Comparison of ENCODE assay signal across 11 mouse cellular contexts in genomic region chr6:97396351-97396956, GRCm38 (mm10).
A peak's percentile ranks its signal among the peaks of the same experiment; 100 is the strongest.
DNase-seq lines count a peak whose midpoint lies in the region; ATAC-seq and TF ChIP-seq lines count a peak whose summit lies in the region.
"Had no signal": no experiment of that assay in that cellular context is flagged by ENCODE, and none has a peak within 500 bp of the region (broad histone marks: within the 10 kb centered on the region; RNA-seq: fewer than 3 reads in every experiment).

No protein-coding gene starts in this region.

- H3K4me1 ChIP-seq in intestine, embryonic 16.5 days (ENCODE audit: control insufficient read depth, insufficient read depth, low read length), result peaks cover 15% of the 10 kb centered on the region
- H3K4me1 ChIP-seq in intestine, postnatal 0 days (replicated peaks; ENCODE audit: control insufficient read depth, insufficient read depth, low read length), result peaks cover 6% of the 10 kb centered on the region; the same call in 1 of the 2 replicates
- H3K4me1 ChIP-seq in embryonic facial prominence, embryonic 14.5 days (ENCODE audit: control insufficient read depth, insufficient read depth, low read length), result peaks cover 23% of the 10 kb centered on the region

- no peak for TF ChIP-seq CTCF in intestine, postnatal 0 days (IDR thresholded peaks at IDR 0.05; ENCODE audit: low read depth)

- no peaks in the 10 kb centered on the region for H3K27me3 ChIP-seq in intestine, embryonic 16.5 days (replicated peaks; ENCODE audit: control insufficient read depth, insufficient read depth, low read length)
- no peaks in the 10 kb centered on the region for H3K27me3 ChIP-seq in intestine, postnatal 0 days (replicated peaks; ENCODE audit: control insufficient read depth, insufficient read depth, low read length)
- no peaks in the 10 kb centered on the region for H3K27me3 ChIP-seq in embryonic facial prominence, embryonic 14.5 days (replicated peaks; ENCODE audit: control insufficient read depth, insufficient read depth, low read length)
- H3K27me3 ChIP-seq: CH12.LX had no signal

- no peak overlapping the region for H3K4me2 ChIP-seq in intestine, embryonic 16.5 days (ENCODE audit: low read depth, low read length)
- H3K4me2 ChIP-seq in intestine, postnatal 0 days (replicated peaks; ENCODE audit: low read depth), result no peak overlapping the region
- H3K4me2 ChIP-seq in embryonic facial prominence, embryonic 14.5 days (ENCODE audit: low read depth, low read length), result peak overlapping the region; percentile 5; the same call in 1 of the 2 replicates

- no peak overlapping the region for H3K27ac ChIP-seq in intestine, embryonic 16.5 days (ENCODE audit: low read length)
- no peak overlapping the region for H3K27ac ChIP-seq in intestine, postnatal 0 days (ENCODE audit: low read depth, low read length)
- no peak overlapping the region; the same call in 1 of the 2 replicates for H3K27ac ChIP-seq in embryonic facial prominence, embryonic 14.5 days (replicated peaks; ENCODE audit: low read depth, low read length)
- H3K27ac ChIP-seq: liver, embryonic 14.5 days had no signal

- WGBS in intestine, embryonic 16.5 days, result 51% methylated on average over 9 of the region's 9 CpGs
- WGBS in intestine, postnatal 0 days, result 58% methylated on average over 9 of the region's 9 CpGs
- 22% methylated on average over 9 of the region's 9 CpGs for WGBS in embryonic facial prominence, embryonic 14.5 days

- ATAC-seq in intestine, embryonic 16.5 days, result peak; percentile 19; the same call in 1 of the 2 replicates
- ATAC-seq in intestine, postnatal 0 days, result no peak; the same call in 1 of the 2 replicates
- peak; percentile 53 for ATAC-seq in embryonic facial prominence, embryonic 14.5 days (ENCODE audit: low read depth)

- no peaks in the 10 kb centered on the region for H3K9me3 ChIP-seq in intestine, embryonic 16.5 days (ENCODE audit: control insufficient read depth, low read length)
- H3K9me3 ChIP-seq in intestine, postnatal 0 days (ENCODE audit: control insufficient read depth), result no peaks in the 10 kb centered on the region
- H3K9me3 ChIP-seq in embryonic facial prominence, embryonic 14.5 days (ENCODE audit: control insufficient read depth, low read length), result no peaks in the 10 kb centered on the region

- H3K9ac ChIP-seq in intestine, embryonic 16.5 days (ENCODE audit: low read depth, low read length), result no peak overlapping the region
- H3K9ac ChIP-seq in intestine, postnatal 0 days (ENCODE audit: low read depth, low read length), result no peak overlapping the region
- H3K9ac ChIP-seq in embryonic facial prominence, embryonic 14.5 days (ENCODE audit: low read depth, low read length), result 0 out of 2 replicates have a peak overlapping the region, but pooled peaks have one; percentile 10
- H3K9ac ChIP-seq: liver, embryonic 14.5 days had no signal

- no peaks in the 10 kb centered on the region for H3K36me3 ChIP-seq in intestine, embryonic 16.5 days (ENCODE audit: control insufficient read depth, insufficient read depth, low read length)
- H3K36me3 ChIP-seq in intestine, postnatal 0 days (ENCODE audit: control insufficient read depth, insufficient read depth), result no peaks in the 10 kb centered on the region
- H3K36me3 ChIP-seq in embryonic facial prominence, embryonic 14.5 days (ENCODE audit: control insufficient read depth, insufficient read depth, low read length), result no peaks in the 10 kb centered on the region

- no peak overlapping the region for H3K4me3 ChIP-seq in intestine, embryonic 16.5 days (ENCODE audit: low read length)
- H3K4me3 ChIP-seq in intestine, postnatal 0 days (ENCODE audit: low read depth, low read length), result no peak overlapping the region
- H3K4me3 ChIP-seq in embryonic facial prominence, embryonic 14.5 days (ENCODE audit: low read depth, low read length), result no peak overlapping the region

- peak; percentile 95 for DNase-seq in ES-CJ7 (ENCODE audit: low read depth, low spot score)
- peak; percentile 84 for DNase-seq in embryonic facial prominence, embryonic 14.5 days (ENCODE audit: low spot score)
- DNase-seq in lung, postnatal 14 days, result peak; percentile 28
- no peak for DNase-seq in adrenal gland, postnatal 25 days
- no peak for DNase-seq in cerebellum, adult 11 months
- DNase-seq in thymus, postnatal 25 days, result no peak
- DNase-seq: cerebellum, adult 2 months had no signal

Comparison
In these comparisons a context has a peak if more than half of its experiments do, and no peak if none do; other contexts are left out.
1. DNase-seq: peak in ES-CJ7 (single experiment), embryonic facial prominence, embryonic 14.5 days (single experiment) and lung, postnatal 14 days (single experiment); none in adrenal gland, postnatal 25 days (single experiment), cerebellum, adult 11 months (single experiment) and thymus, postnatal 25 days (single experiment).